Mouse (Mus musculus) embryonic fibroblast, embryonic 13.5 days (primary cell): ENCODE data around the gene Dera.

Source experiments
- CTCF ChIP-seq: IDR thresholded peaks from 2 replicates; pipeline ENCODE4 v1.5.1; 2011; ENCODE audit warnings: mild to moderate bottlenecking, control low read depth, low read length, moderate library complexity, borderline replicate concordance; ENCODE audit not compliant: insufficient read depth
- POLR2A ChIP-seq: IDR thresholded peaks from 2 replicates; pipeline ENCODE4 v1.6.1; 2011; ENCODE audit warnings: low read depth, mild to moderate bottlenecking, control low read depth, low read length, moderate library complexity

DNA sequence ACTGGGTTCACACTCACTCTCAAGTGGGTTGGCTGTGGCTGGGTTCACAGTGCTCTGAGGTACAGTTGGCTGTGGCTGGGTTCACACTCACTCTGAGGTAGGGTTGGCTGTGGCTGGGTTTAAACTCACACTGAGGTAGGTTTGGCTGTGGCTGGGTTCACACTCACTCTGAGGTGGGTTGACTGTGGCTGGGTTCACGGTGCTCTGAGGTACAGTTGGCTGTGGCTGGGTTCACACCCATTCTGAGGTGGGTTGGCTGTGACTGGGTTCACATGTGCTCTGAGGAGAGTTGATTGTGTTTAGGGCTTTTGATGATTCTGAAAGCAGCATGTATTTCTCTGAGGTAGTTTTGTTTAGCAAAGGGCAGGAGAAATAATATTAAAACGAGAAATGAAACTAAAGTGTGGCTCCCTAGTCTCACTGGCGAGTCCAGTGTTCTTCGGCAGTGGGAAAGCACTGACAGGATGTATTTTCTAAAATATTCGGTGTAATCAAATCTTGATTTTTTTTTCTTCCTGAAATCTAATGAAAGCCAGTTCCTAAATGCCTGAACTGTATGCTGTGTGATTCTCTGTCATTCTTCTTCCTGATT lies 70.8 kb downstream of the Dera start:
- no peak for TF ChIP-seq POLR2A
- TF ChIP-seq CTCF, result no peak
